Mouse (Mus musculus) thymus, postnatal 4 days (tissue): ENCODE measurements around the gene Shisa8.

ENCODE experiments used
- DNase-seq: peaks from one replicate; pipeline ENCODE4 v3.0.0; 2021

Shisa8 gene

DNA sequence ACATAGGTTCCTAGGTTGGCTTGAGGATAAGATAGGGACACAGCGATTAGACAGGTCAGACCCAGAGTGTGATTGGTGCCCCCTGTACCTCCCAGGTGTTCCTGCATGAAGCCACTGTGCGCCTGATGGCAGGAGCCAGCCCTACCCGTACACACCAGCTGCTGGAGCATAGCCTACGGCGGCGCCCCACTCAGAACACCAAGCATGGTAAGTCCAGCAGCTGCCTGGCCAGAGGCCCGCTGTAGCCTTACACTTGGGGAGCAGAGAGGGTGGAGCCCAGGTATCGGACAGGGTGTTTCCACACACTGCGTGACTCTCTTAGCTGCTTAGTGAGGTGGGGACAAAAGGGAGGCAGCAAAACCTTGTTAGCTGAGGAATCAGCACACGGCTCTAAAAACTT, 9.5 kb downstream of the Shisa8 start:
- DNase-seq, result no peak

DNA sequence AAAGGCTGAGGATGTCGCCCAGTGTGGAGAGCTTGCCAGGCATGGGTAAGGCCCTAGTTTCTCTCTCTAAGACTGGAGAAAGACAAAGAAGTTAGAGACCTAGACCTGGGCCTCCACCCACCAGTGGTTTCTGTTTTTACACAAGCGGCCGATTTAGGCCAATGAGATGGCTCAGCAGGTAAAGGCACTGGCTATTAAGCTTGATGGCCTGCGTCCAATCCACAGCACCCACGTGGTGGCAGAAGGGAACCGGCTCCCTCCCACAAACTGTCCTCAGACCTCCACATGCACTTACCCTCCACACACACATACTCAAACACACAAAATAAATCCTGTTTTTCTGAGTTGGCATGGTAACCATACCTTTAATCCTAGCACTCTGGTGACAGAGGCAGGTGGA, 10.5 kb downstream of the Shisa8 start:
- DNase-seq, result no peak

DNA sequence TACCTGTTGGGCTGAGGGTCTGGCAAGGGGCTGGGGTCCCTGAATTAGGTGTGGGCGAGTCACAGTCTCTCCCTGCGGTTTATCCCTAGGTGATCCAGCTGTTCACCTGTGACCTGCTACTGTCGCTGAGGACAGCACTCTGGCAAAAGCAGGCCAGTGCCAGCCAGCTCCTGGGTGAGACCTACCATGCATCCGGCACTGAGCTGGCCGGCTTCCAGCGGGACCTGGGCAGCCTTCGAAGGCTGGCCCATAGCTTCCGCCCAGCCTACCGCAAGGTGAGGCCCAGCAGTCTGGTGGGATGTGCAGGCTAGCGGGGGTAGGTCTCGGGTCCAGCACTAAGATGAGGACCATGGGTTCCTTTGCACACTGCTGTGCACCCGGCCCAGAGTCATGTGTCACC, 13.1 kb downstream of the Shisa8 start:
- DNase-seq, result no peak

DNA sequence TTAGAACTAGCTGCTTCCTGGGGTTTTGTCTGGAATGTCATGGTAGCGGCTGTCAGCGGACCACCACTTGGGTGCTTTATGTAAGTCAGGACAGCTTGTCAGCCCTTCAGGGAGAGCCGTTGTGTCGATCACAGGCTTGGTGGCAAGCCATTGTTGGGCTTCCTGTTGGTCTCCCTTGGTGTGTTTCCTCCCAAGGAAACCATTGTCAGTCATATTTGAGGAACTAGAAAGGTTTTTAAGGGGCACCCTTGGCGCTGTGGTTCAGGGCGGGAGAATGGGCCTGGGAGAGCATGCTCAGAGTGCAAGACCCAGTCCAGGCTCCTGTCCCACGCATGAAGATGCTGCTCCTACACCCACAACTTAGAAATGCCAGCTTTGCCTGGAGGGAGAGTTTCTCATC, 14.3 kb downstream of the Shisa8 start:
- no peak for DNase-seq

DNA sequence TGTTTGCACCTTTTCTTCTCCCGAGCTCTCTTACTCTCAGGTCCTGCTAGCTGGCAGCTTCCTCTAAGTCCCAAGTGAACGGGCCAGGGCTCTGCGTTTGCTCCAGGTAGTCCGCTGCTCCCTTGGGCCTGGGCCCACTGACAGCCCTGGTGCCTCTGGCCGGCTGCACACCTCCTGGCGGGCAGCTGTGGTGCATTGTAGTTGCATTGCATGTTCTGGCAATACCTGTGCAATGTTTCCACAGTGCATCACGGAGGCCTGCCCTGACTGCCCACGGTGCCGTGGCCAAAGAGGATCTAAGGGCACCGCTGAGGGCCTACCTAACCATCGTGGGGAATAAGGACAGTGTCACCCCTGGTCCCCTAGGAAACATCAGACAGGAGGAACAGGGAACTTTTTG, 14.7 kb downstream of the Shisa8 start:
- no peak for DNase-seq

DNA sequence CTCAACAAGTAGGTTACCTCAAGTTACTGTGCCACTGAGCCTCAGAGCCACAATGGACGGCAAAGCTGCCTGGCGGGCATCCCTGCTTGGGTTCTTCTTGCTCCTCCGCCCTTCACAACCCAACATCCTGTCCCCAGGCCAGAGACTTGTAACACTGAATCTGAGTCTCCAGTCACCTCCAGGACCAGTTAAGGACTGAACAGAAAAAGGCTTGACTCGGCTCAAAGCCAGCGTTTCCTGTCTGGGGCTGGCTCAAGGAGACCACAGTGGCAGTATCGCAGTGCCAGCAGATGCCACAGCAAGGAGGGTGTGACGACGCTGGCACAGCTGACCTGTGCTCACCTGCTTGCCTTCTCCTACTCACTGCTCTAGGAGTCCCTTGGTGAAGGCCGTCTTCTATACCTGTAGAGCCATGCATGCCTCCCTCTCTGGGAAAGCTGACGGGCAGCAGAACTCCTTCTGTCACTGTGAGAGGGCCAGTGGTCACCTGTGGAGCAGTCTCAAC, 15.3 kb downstream of the Shisa8 start:
- DNase-seq, result no peak

DNA sequence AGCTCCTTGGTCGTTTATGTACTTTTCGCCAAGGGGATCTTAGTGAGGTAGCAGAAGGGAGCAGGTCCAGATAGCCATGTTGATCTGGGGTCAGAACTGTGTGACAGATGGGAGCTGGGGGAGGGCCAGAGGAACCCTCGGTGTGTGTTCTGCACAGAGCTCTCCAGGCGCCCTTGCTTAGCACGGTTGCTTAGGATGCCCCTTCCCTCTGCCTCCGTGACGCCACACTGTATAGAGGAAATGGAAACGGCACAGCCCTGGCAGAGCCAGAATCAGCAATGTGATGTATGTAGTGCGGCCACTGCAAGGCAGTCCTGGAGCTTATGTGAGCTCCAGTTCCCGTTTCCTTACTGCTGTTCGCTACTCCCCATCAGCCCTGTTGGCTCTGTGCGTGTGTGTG, 16.3 kb downstream of the Shisa8 start:
- no peak for DNase-seq

DNA sequence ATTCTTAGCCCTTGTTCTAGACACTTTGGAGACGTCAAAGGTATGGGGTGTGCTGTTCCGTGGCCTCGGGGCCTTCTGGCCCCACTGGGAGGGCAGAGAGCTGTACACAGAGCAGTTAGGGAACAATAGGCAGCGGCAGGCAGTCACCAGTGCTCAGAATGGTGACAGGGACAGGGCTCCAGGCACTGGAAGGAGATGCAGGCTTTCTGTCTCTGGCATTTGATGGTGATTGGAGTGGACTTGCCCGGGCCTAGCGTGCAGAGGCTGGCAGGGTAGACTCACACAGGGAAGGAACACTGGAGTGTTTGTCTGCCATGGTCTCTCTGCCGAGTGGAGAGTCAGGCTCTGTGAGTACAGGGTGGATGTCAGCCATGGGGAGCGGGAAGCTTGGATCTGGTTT, 20.0 kb downstream of the Shisa8 start:
- DNase-seq, result no peak

DNA sequence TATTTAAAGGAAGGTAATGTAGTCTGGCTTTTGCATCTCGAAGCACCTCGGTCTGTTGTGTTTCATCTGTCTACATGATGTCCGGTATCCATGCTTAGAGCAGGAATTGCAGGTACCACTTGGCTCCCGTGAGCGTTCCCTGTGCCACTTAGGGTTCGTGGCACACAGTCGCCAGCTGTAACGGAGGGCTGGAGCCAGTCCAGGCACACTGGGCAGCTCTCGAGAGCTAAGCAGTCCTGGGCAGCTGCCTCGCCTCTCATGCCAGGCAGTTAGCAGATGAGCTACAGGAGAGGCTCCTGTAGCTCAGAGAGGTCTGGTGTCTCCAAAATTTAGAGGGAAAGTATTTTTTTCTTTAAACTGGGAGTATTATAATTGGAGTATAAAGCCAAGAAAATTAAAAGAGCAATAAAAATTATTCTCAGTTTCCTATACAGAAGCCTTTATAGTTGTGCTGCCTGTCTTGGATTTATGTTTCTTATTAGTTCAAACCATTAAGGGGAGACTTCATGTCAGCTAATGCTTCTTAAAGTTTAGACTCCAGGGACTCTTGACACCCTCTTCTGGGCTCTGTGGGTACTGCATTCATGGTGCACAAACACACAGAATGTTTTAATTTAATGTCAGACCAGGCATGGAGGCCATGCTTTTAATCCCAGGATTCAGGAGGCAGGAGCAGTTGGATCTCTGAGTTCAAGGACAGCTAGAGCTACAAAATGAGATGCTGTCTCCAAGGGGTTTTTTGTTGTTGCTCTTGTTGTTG, 24.0 kb downstream of the Shisa8 start:
- peak; percentile 83 for DNase-seq

DNA sequence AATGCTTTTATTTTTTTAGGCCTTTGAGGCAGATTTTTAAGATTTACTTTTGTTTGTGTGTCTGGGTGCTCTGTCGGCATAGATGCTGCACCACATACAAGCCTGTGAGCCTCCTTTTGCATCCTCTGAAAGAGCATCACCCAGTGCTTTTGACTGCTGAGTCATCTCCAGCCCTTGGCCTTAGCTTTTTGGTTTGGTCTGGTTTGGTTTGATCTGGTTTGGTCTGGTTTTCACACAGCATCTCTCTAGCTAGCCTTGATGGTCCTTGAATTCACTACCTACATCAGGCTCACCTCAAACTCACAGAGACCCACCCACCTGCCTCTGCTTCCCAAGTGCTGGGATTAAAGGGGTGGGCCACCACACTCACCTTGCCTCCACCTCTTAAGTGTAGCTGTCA, 24.7 kb downstream of the Shisa8 start:
- no peak for DNase-seq

DNA sequence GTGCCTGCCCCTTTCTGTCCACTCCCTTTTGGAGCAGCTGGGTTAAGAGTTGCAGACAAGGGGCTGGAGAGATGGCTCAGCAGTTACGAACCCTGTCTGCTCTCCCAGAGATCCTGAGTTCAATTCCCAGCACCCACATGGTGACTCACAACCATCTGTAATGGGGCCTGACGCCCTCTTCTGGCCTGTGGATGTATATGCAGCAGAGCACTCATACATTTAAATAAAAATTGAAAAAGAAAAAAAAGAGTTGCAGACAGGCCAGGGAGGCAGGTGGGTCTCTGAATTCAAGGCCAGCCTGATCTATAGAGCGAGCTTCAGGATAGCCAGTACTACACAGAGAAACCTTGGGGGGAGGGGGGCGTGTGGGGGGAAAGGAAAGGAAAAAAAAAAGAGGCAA, 25.2 kb downstream of the Shisa8 start:
- DNase-seq, result peak; percentile 8

DNA sequence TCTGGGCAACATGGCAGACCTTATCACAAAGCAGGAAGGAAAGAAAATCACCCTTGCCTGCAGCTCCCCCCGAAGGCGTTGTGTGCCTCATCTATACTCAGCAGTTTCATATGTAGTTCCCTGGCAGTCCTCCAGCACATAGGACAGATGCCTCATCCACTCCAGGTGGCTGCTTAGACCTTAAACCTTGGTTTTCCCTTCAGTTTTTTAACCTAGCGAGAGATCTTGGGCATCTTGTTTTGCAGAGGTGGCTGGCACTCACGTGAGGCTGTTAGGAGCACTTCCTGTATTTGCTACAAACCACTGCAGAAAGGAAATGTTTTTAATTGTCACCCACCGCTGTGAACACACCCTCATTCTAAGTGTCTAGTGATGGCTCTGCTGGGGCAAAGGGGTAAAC, 25.7 kb downstream of the Shisa8 start:
- peak; percentile 16 for DNase-seq

DNA sequence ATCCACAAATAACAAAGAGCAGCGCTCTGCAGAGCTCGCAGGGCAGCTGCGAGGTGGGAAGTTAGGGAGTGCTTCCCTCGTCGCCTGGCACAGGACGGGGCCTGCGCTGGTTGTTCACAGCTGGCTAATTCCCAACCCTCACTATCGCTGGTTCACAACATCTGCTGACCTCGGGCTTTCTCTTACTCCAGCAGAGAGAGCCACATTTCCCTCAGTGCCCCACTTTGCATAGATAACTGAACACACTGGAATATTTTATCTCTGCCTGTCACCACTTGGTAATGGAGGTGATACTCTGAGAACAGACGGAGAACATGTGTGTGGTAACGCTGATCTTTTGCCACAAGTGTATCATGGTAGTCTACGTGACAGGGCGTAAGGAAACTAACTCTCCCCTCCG, 26.5 kb downstream of the Shisa8 start:
- no peak for DNase-seq

DNA sequence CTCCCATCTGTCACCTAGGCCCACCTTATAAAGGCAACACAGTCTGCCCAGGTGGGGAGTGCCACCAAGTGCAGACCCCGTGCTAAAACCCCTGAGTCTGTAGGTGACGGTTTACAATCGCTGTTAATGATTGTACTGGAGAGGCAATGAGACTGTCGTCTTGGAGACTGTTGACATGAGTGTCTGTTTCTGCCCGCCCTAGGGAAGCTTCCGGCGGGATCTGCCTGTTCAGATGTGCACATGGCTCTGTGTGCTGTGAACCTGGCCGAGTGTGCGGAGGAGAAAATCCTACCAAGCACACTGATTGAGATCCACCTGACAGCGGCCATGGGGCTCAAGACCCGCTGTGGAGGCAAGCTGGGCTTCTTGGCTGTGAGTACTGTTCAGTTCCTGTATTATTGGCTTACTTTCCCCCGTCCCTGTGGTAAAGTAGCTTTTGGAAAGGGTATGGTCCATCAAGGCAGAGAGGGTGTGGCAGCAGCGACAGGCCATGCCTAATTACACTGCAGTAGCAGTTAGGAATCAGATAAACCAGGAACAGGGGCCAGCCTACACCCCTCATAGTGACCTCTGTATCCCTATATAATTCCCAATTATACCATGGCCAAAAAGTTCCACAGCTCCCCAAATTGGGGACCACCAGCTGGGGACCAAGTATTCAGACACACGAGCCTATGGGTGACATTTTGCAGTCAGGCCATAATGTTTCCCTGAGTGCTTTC, 27.4 kb downstream of the Shisa8 start:
- DNase-seq, result no peak

DNA sequence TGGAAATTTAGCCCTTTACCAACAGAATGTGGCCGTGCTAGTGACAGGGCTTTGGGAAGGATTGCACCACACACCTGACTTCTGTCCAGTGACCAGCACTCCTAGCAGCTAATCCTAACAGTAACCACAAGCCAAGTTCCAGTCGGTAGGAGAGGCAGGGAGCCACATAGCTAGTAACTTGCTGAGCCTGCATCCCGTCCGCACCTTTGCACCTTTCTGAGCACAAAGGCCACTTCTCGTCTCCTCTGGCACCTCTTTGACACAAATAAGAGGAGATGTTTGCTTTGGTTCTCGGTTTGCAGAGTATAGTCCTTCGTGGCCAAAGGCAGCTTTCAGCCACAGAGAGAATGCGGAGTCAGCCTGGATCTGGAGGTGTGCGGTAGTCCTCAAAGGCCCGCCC, 28.0 kb downstream of the Shisa8 start:
- DNase-seq, result no peak

DNA sequence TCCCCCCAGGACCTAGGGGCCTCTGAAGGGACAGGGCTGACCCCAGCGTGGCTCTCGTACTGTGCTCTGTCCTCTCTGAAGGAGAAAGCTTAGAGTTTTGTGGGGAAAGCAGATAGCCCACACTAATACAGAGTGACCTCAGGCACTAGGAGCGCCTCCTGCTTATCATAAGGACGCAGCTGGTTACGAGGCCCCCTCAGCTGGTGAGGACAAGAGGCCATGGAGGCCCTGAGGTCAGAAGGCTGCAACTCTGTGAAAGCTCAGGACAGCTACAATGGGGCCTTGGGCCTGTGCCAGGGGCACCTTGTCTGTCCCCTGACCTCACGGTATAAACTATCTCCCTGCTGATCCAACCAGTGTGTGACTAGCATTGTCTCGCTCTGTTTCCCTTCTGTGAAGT, 28.4 kb downstream of the Shisa8 start:
- DNase-seq, result no peak

DNA sequence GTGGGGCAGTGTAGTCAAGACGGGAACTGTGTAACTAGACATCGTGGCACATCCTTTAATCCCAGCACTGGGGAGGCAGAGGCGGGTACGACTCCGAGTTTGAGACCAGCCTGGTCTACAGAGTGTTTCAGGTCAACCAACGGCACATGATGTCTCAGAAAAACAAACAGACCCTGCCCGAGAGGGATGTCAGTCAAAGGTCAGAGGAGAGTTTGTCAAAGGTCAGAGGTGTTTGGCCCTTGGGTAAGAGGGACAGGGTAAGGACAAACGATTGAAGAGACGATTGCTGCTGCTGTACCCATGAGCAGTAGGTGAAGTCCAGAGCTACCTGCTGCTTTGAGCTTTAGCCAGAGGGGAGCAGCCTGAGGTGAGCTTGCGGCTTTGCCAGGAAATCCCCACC, 29.0 kb downstream of the Shisa8 start:
- DNase-seq, result no peak

DNA sequence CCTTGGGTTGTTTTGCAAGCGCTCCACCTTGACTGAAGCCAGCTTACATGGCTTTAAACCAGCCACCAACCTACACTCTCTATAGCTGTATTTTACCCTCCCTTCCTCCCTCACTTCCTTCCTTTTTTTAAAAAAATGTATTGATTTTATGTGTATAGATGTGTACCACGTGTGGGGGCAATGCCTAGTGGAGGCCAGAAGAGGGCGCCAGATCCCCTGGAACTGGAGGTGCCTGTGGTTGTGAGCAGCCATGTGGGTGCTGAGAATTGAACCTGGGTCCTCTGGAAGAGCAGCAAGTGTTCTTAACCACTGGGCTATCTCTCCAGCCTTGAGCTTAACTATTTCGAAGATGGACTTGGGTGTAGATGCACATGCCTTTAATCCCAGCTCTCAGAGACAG, 30.3 kb downstream of the Shisa8 start:
- DNase-seq, result no peak

DNA sequence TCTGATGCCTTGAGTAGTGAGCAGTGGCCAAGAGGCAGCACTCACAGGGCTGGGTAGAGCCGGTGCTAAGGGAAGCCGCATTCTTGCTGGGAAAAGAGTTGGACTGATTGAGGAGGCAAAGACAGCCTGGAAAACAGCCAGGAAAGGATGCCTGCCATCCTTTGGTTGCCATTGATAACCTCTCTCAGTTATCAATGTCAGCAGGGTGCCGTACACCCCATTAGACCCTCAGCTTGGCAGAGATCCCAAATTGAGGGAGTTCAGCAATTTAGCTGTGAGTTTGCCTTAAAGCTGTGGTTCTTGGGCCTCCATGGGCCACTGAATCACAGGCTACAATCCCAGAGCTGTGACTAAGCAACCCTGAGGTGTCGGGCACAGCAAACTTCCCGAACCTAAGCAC, 31.5 kb downstream of the Shisa8 start:
- no peak for DNase-seq

DNA sequence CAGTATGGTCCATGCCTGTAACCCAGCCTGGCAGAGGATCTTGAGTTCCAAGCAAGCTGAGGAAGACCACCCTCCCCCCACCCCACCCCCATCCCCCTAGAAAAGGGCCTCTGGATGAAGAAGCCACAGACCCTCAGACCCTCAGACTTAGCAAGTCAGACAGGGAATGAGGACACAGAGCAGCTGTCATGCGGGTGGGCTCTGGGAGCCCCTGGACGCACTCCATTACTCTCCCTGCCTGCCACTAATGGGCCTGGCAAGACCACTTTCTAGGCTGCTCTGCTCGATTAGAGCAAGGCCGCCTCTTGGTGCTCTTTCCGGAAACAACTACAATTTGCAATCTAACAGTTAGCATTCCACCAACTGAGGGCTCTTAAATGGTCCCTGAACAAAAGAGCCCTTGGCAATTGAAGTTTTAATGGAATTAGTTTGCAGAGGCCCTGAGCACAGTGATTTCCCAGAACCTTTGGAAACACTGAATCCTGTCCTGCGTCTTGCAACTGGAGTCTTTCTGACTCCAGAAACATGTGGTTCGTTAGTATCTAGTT, 34.8 kb downstream of the Shisa8 start:
- DNase-seq, result no peak

DNA sequence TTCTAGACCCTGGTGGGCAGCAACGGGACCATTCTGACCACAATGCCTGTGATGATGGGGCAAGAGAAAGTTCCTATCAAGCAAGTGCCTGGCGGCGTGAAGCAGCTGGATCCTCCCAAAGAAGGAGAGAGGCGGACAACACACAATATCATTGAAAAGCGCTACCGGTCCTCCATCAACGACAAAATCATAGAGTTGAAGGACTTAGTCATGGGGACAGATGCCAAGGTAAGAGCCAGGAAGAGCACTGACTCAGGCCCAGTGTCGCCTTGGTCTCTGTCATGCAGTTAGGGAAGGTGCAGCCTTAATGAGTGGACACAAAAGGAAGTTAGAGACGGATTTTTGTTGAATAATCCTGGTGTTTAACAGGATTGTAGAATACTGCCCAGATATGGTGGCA, 37.5 kb downstream of the Shisa8 start:
- DNase-seq, result no peak

DNA sequence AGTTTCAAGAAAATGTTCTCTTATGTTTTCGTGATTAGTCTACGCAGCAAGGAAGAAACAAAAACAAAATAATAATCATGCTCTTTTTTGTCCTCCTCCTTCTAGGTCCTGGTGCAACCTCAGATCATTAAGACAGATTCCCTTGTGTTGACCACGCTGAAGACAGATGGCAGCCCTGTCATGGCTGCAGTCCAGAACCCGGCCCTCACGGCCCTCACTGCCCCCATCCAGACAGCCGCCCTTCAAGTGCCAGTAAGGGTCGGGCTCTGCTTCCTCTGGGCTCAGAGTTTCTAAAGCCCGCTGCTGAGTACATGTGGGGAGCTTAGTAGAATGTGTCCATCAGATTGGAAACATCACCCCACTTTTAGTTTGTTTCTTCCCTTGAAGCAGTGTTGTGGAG, 40.0 kb downstream of the Shisa8 start:
- DNase-seq, result no peak

DNA sequence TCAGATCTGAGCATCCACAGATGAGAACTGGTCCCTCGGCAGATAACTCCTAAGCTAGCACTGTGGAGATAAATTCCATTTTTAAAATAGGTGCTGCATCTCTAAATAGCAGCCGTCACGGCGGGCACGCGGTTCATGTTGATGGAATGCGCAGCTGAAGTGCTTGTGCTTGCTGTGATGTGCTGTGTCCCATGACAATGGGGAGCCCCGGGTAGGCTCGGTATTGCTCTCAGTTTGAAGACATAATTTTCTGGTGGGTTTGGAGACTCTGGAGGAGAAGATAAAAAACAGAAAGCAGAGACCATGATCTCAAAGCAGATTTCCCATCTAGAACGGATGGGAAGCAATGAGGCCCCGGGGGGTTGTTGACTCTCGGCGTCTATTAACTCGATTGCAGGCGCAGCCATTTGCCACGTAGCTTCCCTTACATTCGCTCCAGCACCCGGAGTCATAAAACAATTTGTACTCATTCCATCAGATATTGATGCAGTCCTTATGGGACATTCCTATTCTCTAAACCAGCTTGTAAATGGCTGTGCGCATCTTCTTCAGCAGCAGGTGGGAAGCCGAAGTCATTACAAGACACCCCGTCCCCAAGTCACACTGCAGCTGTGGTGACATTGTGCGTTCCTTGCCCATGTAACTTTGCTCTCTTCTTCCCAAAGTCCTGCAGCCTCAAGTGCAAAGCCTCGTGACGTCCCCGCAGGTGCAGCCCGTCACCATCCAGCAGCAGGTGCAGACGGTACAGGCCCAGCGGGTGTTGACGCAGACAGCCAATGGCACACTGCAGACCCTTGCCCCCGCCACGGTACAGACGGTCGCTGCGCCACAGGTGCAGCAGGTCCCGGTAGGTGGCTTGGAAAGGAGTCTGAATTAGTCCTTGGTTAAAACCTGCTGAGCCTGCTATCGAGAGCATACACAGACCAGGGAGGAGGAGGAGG, 41.9 kb downstream of the Shisa8 start:
- DNase-seq, result no peak
